In the genomic region with DNA sequence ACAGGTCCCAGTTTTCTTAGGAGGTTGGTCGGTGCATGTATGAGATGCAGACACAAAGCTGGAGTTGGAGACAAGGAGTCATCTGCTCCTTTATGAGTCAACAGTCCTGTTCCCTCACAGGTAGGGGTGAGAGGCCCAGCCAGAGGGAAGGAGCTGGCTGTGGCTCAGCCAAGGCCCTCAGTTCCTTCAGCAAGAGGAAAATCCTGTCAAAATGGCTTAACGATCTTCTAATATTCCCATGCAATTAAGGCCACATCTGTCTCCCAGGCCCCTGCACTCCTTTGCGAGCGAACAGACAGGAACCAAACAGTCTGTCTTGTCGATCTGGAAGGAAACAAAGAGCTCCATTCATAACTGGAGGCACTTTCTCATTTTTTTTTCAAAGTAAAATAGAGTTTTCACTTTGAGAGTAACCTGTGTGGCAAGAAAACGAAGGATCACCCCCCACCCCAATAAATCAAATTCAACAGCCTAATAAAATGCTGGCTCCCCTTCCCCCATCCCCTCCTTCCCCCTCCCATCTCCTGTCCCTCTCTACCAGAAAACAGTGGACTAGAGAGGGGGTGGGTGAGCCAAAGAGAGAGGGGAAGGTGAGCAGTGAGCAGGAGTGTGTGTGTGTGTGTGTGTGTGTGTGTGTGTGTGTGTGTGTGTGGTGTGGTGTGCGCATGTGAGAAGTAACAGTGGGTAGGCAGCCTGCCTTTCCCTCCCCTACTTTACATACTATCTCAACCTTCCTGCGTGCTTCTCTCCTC, we compare ENCODE assay signal across 11 mouse cellular contexts. TPM values are rescaled to one million over a fixed set of nuclear protein-coding genes. Genes with fewer than 3 reads are reported as not detected.
DNase-seq lines count a peak whose midpoint lies in the region; ATAC-seq and TF ChIP-seq lines count a peak whose summit lies in the region.
"Had no signal": no experiment of that assay in that cellular context is flagged by ENCODE, and none has a peak within 500 bp of the region (broad histone marks: within the 10 kb centered on the region; RNA-seq: fewer than 3 reads in every experiment).

No protein-coding gene starts in this region.

- no peaks in the 10 kb centered on the region for H3K27me3 ChIP-seq in heart, embryonic 12.5 days (replicated peaks)
- no peaks in the 10 kb centered on the region for H3K27me3 ChIP-seq in midbrain, embryonic 13.5 days
- no peaks in the 10 kb centered on the region for H3K27me3 ChIP-seq in midbrain, postnatal 0 days (ENCODE audit: insufficient read depth, low read length)
- no peaks in the 10 kb centered on the region for H3K27me3 ChIP-seq in embryonic facial prominence, embryonic 10.5 days (replicated peaks; ENCODE audit: low read depth, poor library complexity, severe bottlenecking)
- no peaks in the 10 kb centered on the region for H3K27me3 ChIP-seq in neural tube, embryonic 12.5 days (replicated peaks)
- H3K27me3 ChIP-seq: forebrain, embryonic 13.5 days had no signal

- H3K27ac ChIP-seq in heart, embryonic 12.5 days (ENCODE audit: poor library complexity, severe bottlenecking) = 0 out of 2 replicates have a peak overlapping the region, but pooled peaks have one; percentile 5
- no peak overlapping the region for H3K27ac ChIP-seq in midbrain, embryonic 13.5 days
- H3K27ac ChIP-seq in midbrain, postnatal 0 days (ENCODE audit: low read depth, low read length) = no peak overlapping the region
- peak overlapping the region; percentile 77 for H3K27ac ChIP-seq in embryonic facial prominence, embryonic 10.5 days (replicated peaks)
- H3K27ac ChIP-seq in neural tube, embryonic 12.5 days = peak overlapping the region; percentile 8; the same call in 1 of the 2 replicates
- H3K27ac ChIP-seq: forebrain, embryonic 13.5 days had no signal

- H3K4me1 ChIP-seq in heart, embryonic 12.5 days (replicated peaks) = peaks cover 12% of the 10 kb centered on the region
- H3K4me1 ChIP-seq in midbrain, embryonic 13.5 days (replicated peaks) = peaks cover 11% of the 10 kb centered on the region; the same call in 1 of the 2 replicates
- H3K4me1 ChIP-seq in midbrain, postnatal 0 days (ENCODE audit: insufficient read depth, low read length) = no peaks in the 10 kb centered on the region
- peaks cover 56% of the 10 kb centered on the region for H3K4me1 ChIP-seq in embryonic facial prominence, embryonic 10.5 days
- peaks cover 10% of the 10 kb centered on the region; the same call in 1 of the 2 replicates for H3K4me1 ChIP-seq in neural tube, embryonic 12.5 days

- WGBS in heart, embryonic 12.5 days = 47% methylated on average over 8 of the region's 8 CpGs
- WGBS in midbrain, embryonic 13.5 days = 31% methylated on average over 7 of the region's 8 CpGs
- 33% methylated on average over 7 of the region's 8 CpGs for WGBS in midbrain, postnatal 0 days
- WGBS in embryonic facial prominence, embryonic 10.5 days = 15% methylated on average over 8 of the region's 8 CpGs
- WGBS in neural tube, embryonic 12.5 days = 10% methylated on average over 8 of the region's 8 CpGs

- no peak overlapping the region for H3K4me3 ChIP-seq in heart, embryonic 12.5 days
- no peak overlapping the region for H3K4me3 ChIP-seq in midbrain, embryonic 13.5 days (replicated peaks)
- no peak overlapping the region for H3K4me3 ChIP-seq in midbrain, postnatal 0 days (ENCODE audit: low read depth, low read length)
- no peak overlapping the region for H3K4me3 ChIP-seq in embryonic facial prominence, embryonic 10.5 days
- no peak overlapping the region for H3K4me3 ChIP-seq in neural tube, embryonic 12.5 days
- H3K4me3 ChIP-seq: forebrain, embryonic 13.5 days had no signal

- ATAC-seq in heart, embryonic 12.5 days (ENCODE audit: insufficient number of reproducible peaks, low FRiP score) = no peak
- no peak for ATAC-seq in midbrain, embryonic 13.5 days
- ATAC-seq in midbrain, postnatal 0 days (ENCODE audit: low FRiP score) = no peak
- no peak for ATAC-seq in neural tube, embryonic 12.5 days (ENCODE audit: low FRiP score, low read depth)
- ATAC-seq: forebrain, embryonic 13.5 days; hindbrain, embryonic 16.5 days had no signal

- DNase-seq in heart, adult 11 months = no peak
- no peak for DNase-seq in midbrain, postnatal 0 days (ENCODE audit: low spot score)
- DNase-seq in embryonic facial prominence, embryonic 10.5 days (ENCODE audit: low spot score) = peak; percentile 65
- no peak for DNase-seq in urinary bladder, adult 2 months (ENCODE audit: low spot score)
- DNase-seq in ovary, postnatal 36 days (ENCODE audit: low spot score) = no peak
- DNase-seq: cerebellum, adult 18-20 months had no signal

- peak overlapping the region; percentile 38; the same call in 1 of the 2 replicates for H3K4me2 ChIP-seq in heart, embryonic 12.5 days
- H3K4me2 ChIP-seq in midbrain, embryonic 13.5 days (replicated peaks) = no peak overlapping the region
- no peak overlapping the region for H3K4me2 ChIP-seq in midbrain, postnatal 0 days (ENCODE audit: low read depth, low read length, poor library complexity, severe bottlenecking)
- H3K4me2 ChIP-seq in neural tube, embryonic 12.5 days (replicated peaks) = peak overlapping the region; percentile 24; the same call in 1 of the 2 replicates
- H3K4me2 ChIP-seq: forebrain, embryonic 13.5 days had no signal

- H3K9ac ChIP-seq in heart, embryonic 12.5 days = no peak overlapping the region
- 0 out of 2 replicates have a peak overlapping the region, but pooled peaks have one; percentile 14 for H3K9ac ChIP-seq in midbrain, embryonic 13.5 days (replicated peaks)
- no peak overlapping the region for H3K9ac ChIP-seq in midbrain, postnatal 0 days (replicated peaks; ENCODE audit: low read length, poor library complexity, severe bottlenecking)
- H3K9ac ChIP-seq in neural tube, embryonic 12.5 days = no peak overlapping the region
- H3K9ac ChIP-seq: forebrain, embryonic 13.5 days had no signal

- no peaks in the 10 kb centered on the region for H3K9me3 ChIP-seq in heart, embryonic 12.5 days (replicated peaks)
- H3K9me3 ChIP-seq in midbrain, embryonic 13.5 days = no peaks in the 10 kb centered on the region
- no peaks in the 10 kb centered on the region for H3K9me3 ChIP-seq in midbrain, postnatal 0 days (ENCODE audit: low read length)
- H3K9me3 ChIP-seq in embryonic facial prominence, embryonic 10.5 days = no peaks in the 10 kb centered on the region
- H3K9me3 ChIP-seq in neural tube, embryonic 12.5 days = no peaks in the 10 kb centered on the region
- H3K9me3 ChIP-seq: forebrain, embryonic 13.5 days had no signal

- no peak for TF ChIP-seq CTCF in midbrain, postnatal 0 days (IDR thresholded peaks at IDR 0.05)

- no peaks in the 10 kb centered on the region for H3K36me3 ChIP-seq in heart, embryonic 12.5 days
- no peaks in the 10 kb centered on the region for H3K36me3 ChIP-seq in midbrain, embryonic 13.5 days
- H3K36me3 ChIP-seq in midbrain, postnatal 0 days (ENCODE audit: insufficient read depth, low read length) = no peaks in the 10 kb centered on the region
- H3K36me3 ChIP-seq in embryonic facial prominence, embryonic 10.5 days (replicated peaks) = peaks cover 20% of the 10 kb centered on the region
- H3K36me3 ChIP-seq in neural tube, embryonic 12.5 days = no peaks in the 10 kb centered on the region

RNA-seq across cellular contexts. Expression of a gene that starts 47.6 kb away (rescaled TPM):
- polyA plus RNA-seq in heart, embryonic 12.5 days (2016; fragmentation: Nextera tagmentation; extraction: Ambion mirVana) = 20.1 and 20.2 TPM in 2 replicates
- 6.2 and 7.1 TPM in 2 replicates for polyA plus RNA-seq in midbrain, embryonic 13.5 days (2015; fragmentation: Nextera tagmentation; extraction: Ambion mirVana)
- total RNA-seq in midbrain, postnatal 0 days (2014; rRNA removed) = 8.4 and 9.1 TPM in 2 replicates
- 5.5 and 5.9 TPM in 2 replicates for polyA plus RNA-seq in midbrain, postnatal 0 days (2015; fragmentation: Nextera tagmentation; extraction: Ambion mirVana)
- polyA plus RNA-seq in embryonic facial prominence, embryonic 10.5 days (2016; fragmentation: Nextera tagmentation; extraction: Ambion mirVana) = 54.8 and 56.7 TPM in 2 replicates
- 15.4 and 18.6 TPM in 2 replicates for polyA plus RNA-seq in neural tube, embryonic 12.5 days (2016; fragmentation: Nextera tagmentation; extraction: Ambion mirVana)
- 6.0 and 7.6 TPM in 2 replicates for polyA plus RNA-seq in urinary bladder, adult 2 months (2012; rRNA removed)

Comparison
In these comparisons a context has a peak if more than half of its experiments do, and no peak if none do; other contexts are left out.
1. H3K27ac ChIP-seq: peak in heart, embryonic 12.5 days (single experiment), embryonic facial prominence, embryonic 10.5 days (single experiment) and neural tube, embryonic 12.5 days (single experiment); none in midbrain, embryonic 13.5 days (single experiment) and midbrain, postnatal 0 days (single experiment).
2. H3K4me2 ChIP-seq: peak in heart, embryonic 12.5 days (single experiment) and neural tube, embryonic 12.5 days (single experiment); none in midbrain, embryonic 13.5 days (single experiment) and midbrain, postnatal 0 days (single experiment).